Mouse (Mus musculus) heart, embryonic 13.5 days (tissue): ENCODE measurements around the gene Stub1. TPM values are rescaled to one million over a fixed set of nuclear protein-coding genes. Genes with fewer than 3 reads are reported as not detected.
"Not testable (repeated sequence)": the region's sequence is repeated elsewhere in the genome, so short reads cannot be mapped to it uniquely, and the experiment has no call there.

Experiments
- ATAC-seq: fragments of 200-750 bp; cut with Nextera tagmentation; 2 replicates; pipeline ENCODE4 v1.8.0; 2017; ENCODE audit warnings: moderate TSS enrichment; ENCODE audit not compliant: insufficient number of reproducible peaks, low FRiP score, low TSS enrichment; ENCODE audit errors: extremely low read depth
- H3K27ac ChIP-seq: fragments of 300-500 bp; sonication (generic); replicated peaks from 2 replicates; pipeline ENCODE4 v1.5.1; 2015; ENCODE audit warnings: moderate library complexity, mild to moderate bottlenecking, inconsistent platforms
- H3K27me3 ChIP-seq: fragments of 300-500 bp; sonication (generic); replicated peaks from 2 replicates; pipeline ENCODE4 v1.6.1; 2015; ENCODE audit warnings: mild to moderate bottlenecking, inconsistent platforms
- H3K36me3 ChIP-seq: fragments of 300-500 bp; sonication (generic); 2 replicates; pipeline ENCODE4 v1.6.1; 2015; ENCODE audit warnings: mild to moderate bottlenecking, inconsistent platforms
- H3K4me1 ChIP-seq: fragments of 300-500 bp; sonication (generic); 2 replicates; pipeline ENCODE4 v1.6.1; 2015; ENCODE audit warnings: inconsistent platforms
- H3K4me2 ChIP-seq: fragments of 300-500 bp; sonication (generic); 2 replicates; pipeline ENCODE4 v1.6.1; 2015; ENCODE audit warnings: inconsistent platforms, mild to moderate bottlenecking, moderate library complexity
- H3K4me3 ChIP-seq: fragments of 300-500 bp; sonication (generic); 2 replicates; pipeline ENCODE4 v1.5.1; 2015; ENCODE audit warnings: moderate library complexity, mild to moderate bottlenecking, inconsistent platforms
- H3K9ac ChIP-seq: fragments of 300-500 bp; sonication (generic); 2 replicates; pipeline ENCODE4 v1.6.1; 2015; ENCODE audit warnings: inconsistent platforms, mild to moderate bottlenecking, moderate library complexity
- H3K9me3 ChIP-seq: fragments of 300-500 bp; sonication (generic); 2 replicates; pipeline ENCODE4 v1.6.1; 2016; ENCODE audit warnings: inconsistent platforms
- WGBS: fragments of 180-500 bp; shearing (Covaris S2); methylation state at CpG from one replicate; pipeline ENCODE4 v1.1.7; 2015; ENCODE audit warnings: mixed read lengths; 5-methylcytosine and 5-hydroxymethylcytosine counted together
- polyA plus RNA-seq: library from polyadenylated mRNA; unstranded; fragments of >200 nt; fragmentation: Nextera tagmentation; extraction: Ambion mirVana; gene quantifications from 2 replicates; pipeline ENCODE4 v1.2.1, GENCODE M21; 2015

Gene Stub1
- polyA plus RNA-seq, 1 experiment from 2014 or later, result 287 TPM

GRCm38 (mm10) chr17:25813471-25813870 is 19.7 kb downstream of the Stub1 start:
- no peak overlapping the region for H3K9ac ChIP-seq
- ATAC-seq, result no peak
- H3K36me3 ChIP-seq, result no peaks in the 10 kb centered on the region
- no peaks in the 10 kb centered on the region for H3K9me3 ChIP-seq
- peaks cover 18% of the 10 kb centered on the region for H3K4me1 ChIP-seq
- H3K4me3 ChIP-seq, result no peak overlapping the region
- no peak overlapping the region for H3K4me2 ChIP-seq
- no peak overlapping the region for H3K27ac ChIP-seq
- peaks cover 98% of the 10 kb centered on the region for H3K27me3 ChIP-seq
- under 1% methylated on average over 20 of the region's 20 CpGs for WGBS

GRCm38 (mm10) chr17:25810890-25811289 is 22.3 kb downstream of the Stub1 start:
- no peak overlapping the region for H3K4me2 ChIP-seq
- H3K9me3 ChIP-seq, result no peaks in the 10 kb centered on the region
- no peak overlapping the region for H3K27ac ChIP-seq
- H3K36me3 ChIP-seq, result no peaks in the 10 kb centered on the region
- H3K9ac ChIP-seq, result no peak overlapping the region
- peaks cover 86% of the 10 kb centered on the region for H3K27me3 ChIP-seq
- no peak for ATAC-seq
- no peak overlapping the region for H3K4me3 ChIP-seq
- H3K4me1 ChIP-seq, result peaks cover 20% of the 10 kb centered on the region
- 55% methylated on average over 4 of the region's 4 CpGs for WGBS

GRCm38 (mm10) chr17:25809606-25810340 is 23.4 kb downstream of the Stub1 start:
- peak overlapping the region; percentile 99 for H3K4me2 ChIP-seq
- H3K4me3 ChIP-seq, result peak overlapping the region; percentile 72
- H3K36me3 ChIP-seq, result no peaks in the 10 kb centered on the region
- H3K9ac ChIP-seq, result peak overlapping the region; percentile 72
- no peak for ATAC-seq
- H3K27ac ChIP-seq, result no peak overlapping the region
- peaks cover 20% of the 10 kb centered on the region for H3K4me1 ChIP-seq
- 14% methylated on average over 24 of the region's 25 CpGs for WGBS
- H3K27me3 ChIP-seq, result peaks cover 79% of the 10 kb centered on the region
- no peaks in the 10 kb centered on the region for H3K9me3 ChIP-seq

- Histone ChIP-seq H3K4me3 (peak within 1 kb of the TSS; percentile 72), H3K9me3 (no peaks in the 10 kb centered on the region), H3K4me1 (peaks cover 20% of the 10 kb centered on the region), H3K4me2 (peak within 1 kb of the TSS; percentile 99), H3K27ac (no peak within 1 kb of the TSS), H3K9ac (peak within 1 kb of the TSS; percentile 72), H3K36me3 (no peaks in the 10 kb centered on the region), H3K27me3 (peaks cover 72% of the 10 kb centered on the region)
- under 1% methylated on average over 88 of the region's 100 CpGs for WGBS
- peak; percentile 61; the same call in 1 of the 2 replicates for ATAC-seq
Measured at GRCm38 (mm10) chr17:25808789-25809605, 24.2 kb downstream of the Stub1 start, which contains the start of gene Fbxl16. Gene Fbxl16 (plus strand): TSS chr17:25809085.

GRCm38 (mm10) chr17:25808028-25808427 is 25.2 kb downstream of the Stub1 start:
- peaks cover 21% of the 10 kb centered on the region for H3K4me1 ChIP-seq
- peak overlapping the region; percentile 72 for H3K4me3 ChIP-seq
- no peak overlapping the region; the same call in 1 of the 2 replicates for H3K9ac ChIP-seq
- H3K27me3 ChIP-seq, result peaks cover 68% of the 10 kb centered on the region
- H3K36me3 ChIP-seq, result no peaks in the 10 kb centered on the region
- H3K9me3 ChIP-seq, result no peaks in the 10 kb centered on the region
- WGBS, result 33% methylated on average over 5 of the region's 5 CpGs
- no peak for ATAC-seq
- H3K27ac ChIP-seq, result no peak overlapping the region
- H3K4me2 ChIP-seq, result peak overlapping the region; percentile 99

- not testable (repeated sequence) for H3K36me3 ChIP-seq, ATAC-seq, H3K27ac ChIP-seq, H3K4me2 ChIP-seq, H3K9ac ChIP-seq, H3K4me3 ChIP-seq, H3K9me3 ChIP-seq
- Histone ChIP-seq H3K4me1 (peaks cover 25% of the 10 kb centered on the region), H3K27me3 (peaks cover 63% of the 10 kb centered on the region)
- WGBS, result 57% methylated on average over 2 of the region's 2 CpGs
Measured at GRCm38 (mm10) chr17:25807452-25807851, 25.8 kb downstream of the Stub1 start.

GRCm38 (mm10) chr17:25806507-25806906 is 26.7 kb downstream of the Stub1 start:
- Histone ChIP-seq H3K4me1 (peaks cover 30% of the 10 kb centered on the region), H3K9ac (no peak overlapping the region), H3K4me3 (no peak overlapping the region), H3K36me3 (no peaks in the 10 kb centered on the region), H3K27ac (no peak overlapping the region), H3K4me2 (no peak overlapping the region), H3K27me3 (peaks cover 58% of the 10 kb centered on the region), H3K9me3 (no peaks in the 10 kb centered on the region)
- no peak for ATAC-seq
- WGBS, result 82% methylated on average over 4 of the region's 4 CpGs

GRCm38 (mm10) chr17:25802825-25803517 is 30.2 kb downstream of the Stub1 start:
- no peaks in the 10 kb centered on the region for H3K9me3 ChIP-seq
- 7% methylated on average over 10 of the region's 10 CpGs for WGBS
- ATAC-seq, result peak; percentile 75; the same call in 1 of the 2 replicates

GRCm38 (mm10) chr17:25801029-25801428 is 32.2 kb downstream of the Stub1 start:
- no peak for ATAC-seq
- no peak overlapping the region for H3K9ac ChIP-seq
- no peak overlapping the region for H3K4me2 ChIP-seq
- H3K4me3 ChIP-seq, result no peak overlapping the region
- H3K36me3 ChIP-seq, result no peaks in the 10 kb centered on the region
- peaks cover 27% of the 10 kb centered on the region for H3K4me1 ChIP-seq
- 5% methylated on average over 6 of the region's 6 CpGs for WGBS
- H3K27me3 ChIP-seq, result peaks cover 14% of the 10 kb centered on the region
- no peak overlapping the region for H3K27ac ChIP-seq
- no peaks in the 10 kb centered on the region for H3K9me3 ChIP-seq

More at GRCm38 (mm10) chr17:25802825-25803517, 30.2 kb downstream of the Stub1 start:
- Histone ChIP-seq H3K36me3 (no peaks in the 10 kb centered on the region), H3K27me3 (peaks cover 23% of the 10 kb centered on the region), H3K4me3 (no peak overlapping the region), H3K4me2 (peak overlapping the region; percentile 45), H3K9ac (peak overlapping the region; percentile 50), H3K27ac (peak overlapping the region; percentile 61), H3K4me1 (peaks cover 15% of the 10 kb centered on the region)

- ATAC-seq, result no peak
- Histone ChIP-seq H3K4me3 (peak within 1 kb of the TSS; percentile 77), H3K36me3 (no peaks in the 10 kb centered on the region), H3K9ac (peak within 1 kb of the TSS; percentile 85), H3K27me3 (peaks cover under 1% of the 10 kb centered on the region; the same call in 1 of the 2 replicates), H3K9me3 (no peaks in the 10 kb centered on the region), H3K27ac (no peak within 1 kb of the TSS), H3K4me2 (peak within 1 kb of the TSS; percentile 97), H3K4me1 (peaks cover 41% of the 10 kb centered on the region)
- under 1% methylated on average over 35 of the region's 35 CpGs for WGBS
Measured at GRCm38 (mm10) chr17:25796951-25797369, 36.2 kb downstream of the Stub1 start, which contains the start of gene Metrn. Gene Metrn (minus strand): TSS chr17:25797136.
